Mouse (Mus musculus): ENCODE data around the gene Cyp2j7.
"Not testable (repeated sequence)": the region's sequence is repeated elsewhere in the genome, so short reads cannot be mapped to it uniquely, and the experiment has no call there.

Gene Cyp2j7

GRCm38 (mm10) chr4:96236559-96236958 lies at the start of gene Cyp2j7:
Cyp2j7 (minus strand) TSS chr4:96236659.
- no peak for DNase-seq (ENCODE audit: low read depth, low spot score)

GRCm38 (mm10) chr4:96276896-96277295 lies 40.4 kb upstream of the Cyp2j7 start:
- not testable (repeated sequence) for DNase-seq (ENCODE audit: low read depth, low spot score)

- DNase-seq (ENCODE audit: low read depth, low spot score), result no peak
These were observed 37.4 kb upstream of the Cyp2j7 start for GRCm38 (mm10) chr4:96273907-96274306.

GRCm38 (mm10) chr4:96196701-96197100 lies 39.8 kb downstream of the Cyp2j7 start:
- DNase-seq (ENCODE audit: low read depth, low spot score), result no peak

GRCm38 (mm10) chr4:96189321-96189720 lies 47.1 kb downstream of the Cyp2j7 start:
- DNase-seq (ENCODE audit: low read depth, low spot score), result not testable (repeated sequence)

- not testable (repeated sequence) for DNase-seq (ENCODE audit: low read depth, low spot score)
These were observed 47.8 kb downstream of the Cyp2j7 start for GRCm38 (mm10) chr4:96188671-96189070.

- DNase-seq (ENCODE audit: low read depth, low spot score), result not testable (repeated sequence)
These were observed 48.3 kb downstream of the Cyp2j7 start for GRCm38 (mm10) chr4:96188146-96188545.

GRCm38 (mm10) chr4:96184716-96185115 lies 51.7 kb downstream of the Cyp2j7 start:
- not testable (repeated sequence) for DNase-seq (ENCODE audit: low read depth, low spot score)

GRCm38 (mm10) chr4:96162839-96163238 lies 73.6 kb downstream of the Cyp2j7 start:
- DNase-seq (ENCODE audit: low read depth, low spot score), result no peak

- DNase-seq (ENCODE audit: low read depth, low spot score), result no peak
These were observed 74.9 kb downstream of the Cyp2j7 start for GRCm38 (mm10) chr4:96161575-96161974.

All from embryo, embryonic 11.5 days (tissue).